Mouse (Mus musculus) spleen, adult 2 months (tissue): Measurements from ENCODE around the gene Uqcrh. TPM values are rescaled to one million over a fixed set of nuclear protein-coding genes. Genes with fewer than 3 reads are reported as not detected.
A peak's percentile ranks its signal among the peaks of the same experiment; 100 is the strongest.

Experiments
- DNase-seq, 2 experiments: peaks; one replicate each; pipeline versions ENCODE4 v3.0.0 to v3.0.0-alpha.2; 2012 to 2021; ENCODE audit warnings: low spot score in 2 of 2, low read depth in 1 of 2
- H3K27ac ChIP-seq: fragments of 200-500 bp; 2 replicates; pipeline ENCODE4 v1.5.1; 2012; ENCODE audit warnings: low read length, inconsistent platforms; ENCODE audit not compliant: insufficient read depth
- H3K27me3 ChIP-seq: fragments of 200-500 bp; 2 replicates; pipeline ENCODE4 v1.6.1; 2012; ENCODE audit warnings: mild to moderate bottlenecking, moderate library complexity, low read length, inconsistent platforms; ENCODE audit not compliant: control insufficient read depth, insufficient read depth
- H3K36me3 ChIP-seq: fragments of 200-500 bp; 2 replicates; pipeline ENCODE4 v1.6.1; 2012; ENCODE audit warnings: mild to moderate bottlenecking, low read length, inconsistent platforms; ENCODE audit not compliant: control insufficient read depth, insufficient read depth
- H3K4me1 ChIP-seq: fragments of 200-500 bp; 2 replicates; pipeline ENCODE4 v1.6.1; 2011; ENCODE audit warnings: inconsistent platforms; ENCODE audit not compliant: control insufficient read depth, insufficient read depth, insufficient read length
- H3K4me3 ChIP-seq: fragments of 200-500 bp; 2 replicates; pipeline ENCODE4 v1.5.1; 2011; ENCODE audit warnings: mild to moderate bottlenecking, inconsistent platforms; ENCODE audit not compliant: insufficient read depth, insufficient read length; ENCODE audit errors: extremely low read depth
- CTCF ChIP-seq: fragments of 200-500 bp; IDR thresholded peaks from 2 replicates; pipeline ENCODE4 v1.5.1; 2011; ENCODE audit warnings: mild to moderate bottlenecking, inconsistent platforms; ENCODE audit not compliant: insufficient read depth, insufficient read length, insufficient replicate concordance; ENCODE audit errors: extremely low read depth
- POLR2A ChIP-seq: fragments of 200-500 bp; IDR thresholded peaks from 2 replicates; pipeline ENCODE4 v1.6.1; 2011; ENCODE audit warnings: low read depth, low read length, inconsistent platforms
- WGBS: fragments of 180-500 bp; shearing (Covaris S2); methylation state at CpG from one replicate; pipeline ENCODE4 v1.1.7; 2018; 5-methylcytosine and 5-hydroxymethylcytosine counted together
- polyA plus RNA-seq: library from polyadenylated mRNA; depleted of rRNA; stranded (reverse); fragments of >200 nt; gene quantifications from 2 replicates; pipeline ENCODE4 v1.2.3, GENCODE M21; 2012

The Uqcrh gene
- polyA plus RNA-seq, 1 experiment = 48.9 TPM

DNA sequence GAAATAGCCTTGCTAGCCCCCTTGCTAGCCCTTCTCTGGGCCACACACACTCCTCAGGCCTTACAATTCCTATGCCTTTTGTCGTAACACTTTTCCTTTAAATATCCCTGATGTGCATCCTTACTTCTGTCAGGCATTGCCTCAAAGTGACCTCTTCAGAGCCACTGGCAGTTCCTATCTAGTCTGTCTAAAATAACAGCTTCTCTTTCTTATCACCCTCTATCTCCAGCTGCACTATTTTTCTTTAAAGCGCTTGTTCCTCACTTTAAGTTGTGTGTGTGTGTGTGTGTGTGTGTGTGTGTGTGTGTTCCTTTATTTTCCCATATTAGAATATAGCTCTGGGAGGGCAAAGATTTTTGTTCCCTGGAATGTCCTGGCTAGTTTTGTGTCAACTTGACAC lies 28.3 kb downstream of the Uqcrh start:
- H3K4me1 ChIP-seq = no peaks in the 10 kb centered on the region
- no peak overlapping the region for H3K4me3 ChIP-seq
- peaks cover 15% of the 10 kb centered on the region for H3K36me3 ChIP-seq
- no peak for DNase-seq
- 86% methylated on average over 2 of the region's 2 CpGs for WGBS
- TF ChIP-seq POLR2A (no peak), CTCF (no peak)
- H3K27me3 ChIP-seq = no peaks in the 10 kb centered on the region
- H3K27ac ChIP-seq = no peak overlapping the region

DNA sequence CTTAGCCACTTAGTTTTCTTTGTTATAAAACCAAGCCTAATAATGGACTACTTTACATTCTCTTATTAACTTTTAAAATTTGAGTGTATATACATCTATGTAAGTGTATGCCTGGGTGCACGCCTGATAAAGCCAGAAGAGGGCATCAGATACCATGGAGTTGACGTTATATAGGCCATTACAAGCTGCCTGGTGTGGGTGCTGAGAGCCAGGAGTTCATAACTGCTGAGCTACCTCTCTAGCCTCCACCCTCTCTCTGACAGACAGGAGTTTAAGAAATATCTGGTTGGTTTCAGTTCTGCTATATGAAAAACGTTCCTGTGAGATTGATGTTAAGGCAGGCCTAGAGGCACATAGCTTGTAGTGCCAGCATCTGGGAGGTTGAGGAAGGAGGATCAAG lies 32.7 kb downstream of the Uqcrh start:
- no peaks in the 10 kb centered on the region for H3K4me1 ChIP-seq
- H3K27ac ChIP-seq = no peak overlapping the region
- TF ChIP-seq CTCF (no peak), POLR2A (no peak)
- WGBS = 70% methylated on average over 3 of the region's 3 CpGs
- H3K36me3 ChIP-seq = peaks cover 19% of the 10 kb centered on the region
- no peak overlapping the region for H3K4me3 ChIP-seq
- no peak for DNase-seq
- H3K27me3 ChIP-seq = no peaks in the 10 kb centered on the region

- no peak for DNase-seq
- 93% methylated on average over 2 of the region's 2 CpGs for WGBS
- Histone ChIP-seq H3K36me3 (peaks cover 26% of the 10 kb centered on the region), H3K4me1 (no peaks in the 10 kb centered on the region), H3K27ac (no peak overlapping the region), H3K4me3 (no peak overlapping the region), H3K27me3 (no peaks in the 10 kb centered on the region)
- TF ChIP-seq CTCF = no peak
- TF ChIP-seq POLR2A = no peak
These were observed 34.4 kb downstream of the Uqcrh start for GRCm38 (mm10) chr4:116040466-116040865.

DNA sequence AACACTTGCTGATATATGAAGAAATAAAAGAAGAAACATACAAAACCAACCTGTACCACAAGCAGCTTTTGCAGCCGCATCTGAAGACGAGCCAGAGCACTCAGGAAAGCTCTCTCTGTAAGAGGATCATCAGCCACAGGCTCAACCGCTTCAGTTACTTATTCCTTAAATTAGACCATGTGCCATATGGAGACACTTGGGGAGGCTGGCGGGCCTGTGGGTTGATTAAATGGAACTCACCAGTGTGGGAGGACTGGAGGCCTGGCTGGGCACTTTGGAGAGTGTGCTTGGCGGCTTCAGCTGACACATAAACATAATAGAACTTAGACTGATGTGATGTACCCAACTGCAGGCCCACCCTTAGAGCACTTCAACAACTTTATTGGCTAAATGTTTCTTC lies 41.5 kb downstream of the Uqcrh start:
- 95% methylated on average over 5 of the region's 5 CpGs for WGBS
- Histone ChIP-seq H3K4me3 (no peak overlapping the region), H3K4me1 (no peaks in the 10 kb centered on the region), H3K27me3 (no peaks in the 10 kb centered on the region), H3K27ac (no peak overlapping the region), H3K36me3 (peaks cover 25% of the 10 kb centered on the region)
- TF ChIP-seq POLR2A = no peak
- no peak for TF ChIP-seq CTCF
- DNase-seq = no peak

DNA sequence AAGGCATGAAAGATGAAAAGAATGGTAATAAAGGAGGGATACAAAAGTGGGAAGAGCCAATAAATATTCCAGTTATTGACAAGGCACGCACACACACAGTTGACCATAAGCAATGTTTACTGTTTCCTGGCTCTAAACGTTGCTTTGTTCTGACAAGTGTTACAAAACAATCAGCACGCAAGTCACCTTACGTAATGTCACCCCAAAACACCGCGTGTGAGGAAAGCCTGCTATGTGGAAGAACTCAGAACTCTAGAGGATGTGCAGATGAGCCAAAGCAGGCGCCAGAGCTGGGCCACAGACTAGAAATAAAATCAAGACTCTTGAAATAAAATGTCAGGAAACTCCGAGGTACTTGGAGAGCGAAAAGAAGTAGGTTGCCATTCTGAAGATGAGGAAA lies 42.0 kb downstream of the Uqcrh start:
- WGBS = 89% methylated on average over 9 of the region's 9 CpGs
- peaks cover 25% of the 10 kb centered on the region for H3K36me3 ChIP-seq
- no peak overlapping the region for H3K4me3 ChIP-seq
- H3K27me3 ChIP-seq = no peaks in the 10 kb centered on the region
- TF ChIP-seq CTCF = no peak
- TF ChIP-seq POLR2A = no peak
- no peaks in the 10 kb centered on the region for H3K4me1 ChIP-seq
- no peak for DNase-seq
- H3K27ac ChIP-seq = no peak overlapping the region

DNA sequence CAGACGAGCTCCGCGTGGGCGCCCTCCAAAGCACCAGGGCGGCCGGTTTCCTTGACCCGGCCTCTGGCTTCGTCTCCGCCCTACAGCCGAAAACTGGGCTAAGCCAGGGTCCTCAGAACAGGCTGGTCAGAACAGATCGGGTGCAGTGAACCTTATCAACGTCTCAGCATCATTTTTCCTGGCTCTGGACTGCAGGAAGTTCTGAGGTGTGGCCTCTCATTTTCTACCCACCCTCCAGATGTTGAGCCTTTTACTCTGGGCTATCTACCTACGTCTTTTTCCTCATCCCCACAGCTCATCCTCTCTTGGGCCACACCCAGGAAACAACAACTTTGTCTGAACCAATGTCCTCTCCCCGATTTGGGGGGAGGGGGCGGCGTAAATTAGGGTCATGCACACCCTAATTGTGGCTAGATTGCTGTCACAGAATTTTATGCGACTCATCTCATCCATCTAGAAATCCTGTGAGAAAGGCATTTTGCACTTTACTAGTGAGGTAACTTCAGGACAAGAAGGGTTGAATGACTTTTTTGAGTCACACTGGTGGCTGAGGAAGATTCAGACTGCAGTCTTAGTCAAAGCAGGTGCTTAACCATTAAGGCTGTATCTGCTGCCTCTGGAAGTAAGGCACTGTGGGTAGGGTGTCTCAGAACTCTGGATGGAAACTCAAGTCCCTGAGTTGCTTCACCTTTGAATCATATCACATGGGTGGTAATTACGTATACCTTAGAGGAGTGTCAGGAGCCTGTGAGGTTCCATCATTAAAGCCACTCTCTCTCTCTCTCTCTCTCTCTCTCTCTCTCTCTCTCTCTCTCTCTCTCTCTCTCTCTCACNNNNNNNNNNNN lies 56.7 kb downstream of the Uqcrh start, which contains the start of gene Faah:
TSS of gene Faah (minus strand) at position 25 of the 845 bp plus-strand sequence.
- Histone ChIP-seq H3K4me1 (peaks cover 3% of the 10 kb centered on the region), H3K36me3 (no peaks in the 10 kb centered on the region), H3K27me3 (no peaks in the 10 kb centered on the region), H3K4me3 (peak within 1 kb of the TSS; percentile 78), H3K27ac (peak within 1 kb of the TSS; percentile 80)
- TF ChIP-seq CTCF (no peak), POLR2A (no peak)
- WGBS = 13% methylated on average over 18 of the region's 18 CpGs
- DNase-seq = no peak
